Mouse (Mus musculus) thymus, adult 2 months (tissue): Measurements from ENCODE around the gene Dut. TPM values are rescaled to one million over a fixed set of nuclear protein-coding genes. Genes with fewer than 3 reads are reported as not detected.
A peak's percentile ranks its signal among the peaks of the same experiment; 100 is the strongest.

Source experiments
- DNase-seq: peaks from one replicate; pipeline ENCODE4 v3.0.0; 2021
- H3K27ac ChIP-seq: fragments of 200-500 bp; 2 replicates; pipeline ENCODE4 v1.5.1; 2012; ENCODE audit warnings: low read length, control low read depth; ENCODE audit not compliant: control insufficient read depth, insufficient read depth
- H3K27me3 ChIP-seq: fragments of 200-500 bp; 2 replicates; pipeline ENCODE4 v1.6.1; 2012; ENCODE audit warnings: mild to moderate bottlenecking, low read length, moderate library complexity, mixed read lengths; ENCODE audit not compliant: control insufficient read depth, insufficient read depth
- H3K36me3 ChIP-seq: fragments of 200-500 bp; 2 replicates; pipeline ENCODE4 v1.6.1; 2012; ENCODE audit warnings: mild to moderate bottlenecking, low read length, moderate library complexity; ENCODE audit not compliant: control insufficient read depth, insufficient read depth
- H3K4me1 ChIP-seq: fragments of 200-500 bp; replicated peaks from 2 replicates; pipeline ENCODE4 v1.6.1; 2012; ENCODE audit warnings: low read length; ENCODE audit not compliant: control insufficient read depth, insufficient read depth
- H3K4me3 ChIP-seq: fragments of 200-500 bp; 2 replicates; pipeline ENCODE4 v1.5.1; 2012; ENCODE audit warnings: mild to moderate bottlenecking, low read length, control low read depth, moderate library complexity; ENCODE audit not compliant: control insufficient read depth, insufficient read depth
- CTCF ChIP-seq: fragments of 200-500 bp; IDR thresholded peaks from 2 replicates; pipeline ENCODE4 v1.5.1; 2012; ENCODE audit warnings: mild to moderate bottlenecking, control low read depth, low read length, moderate library complexity, borderline replicate concordance; ENCODE audit not compliant: control insufficient read depth, poor library complexity, insufficient read depth; ENCODE audit errors: extremely low read depth
- POLR2A ChIP-seq: fragments of 200-500 bp; IDR thresholded peaks from 2 replicates; pipeline ENCODE4 v1.6.1; 2012; ENCODE audit warnings: mild to moderate bottlenecking, low read length, control low read depth, moderate library complexity; ENCODE audit not compliant: control insufficient read depth, poor library complexity, insufficient read depth; ENCODE audit errors: extremely low read depth
- WGBS: fragments of 180-500 bp; shearing (Covaris S2); methylation state at CpG from one replicate; pipeline ENCODE4 v1.1.7; 2018; 5-methylcytosine and 5-hydroxymethylcytosine counted together
- polyA plus RNA-seq: library from polyadenylated mRNA; depleted of rRNA; stranded (reverse); fragments of >200 nt; gene quantifications from 2 replicates; pipeline ENCODE4 v1.2.3, GENCODE M21; 2012

The Dut gene
- polyA plus RNA-seq, 1 experiment: 78.6 TPM

DNA sequence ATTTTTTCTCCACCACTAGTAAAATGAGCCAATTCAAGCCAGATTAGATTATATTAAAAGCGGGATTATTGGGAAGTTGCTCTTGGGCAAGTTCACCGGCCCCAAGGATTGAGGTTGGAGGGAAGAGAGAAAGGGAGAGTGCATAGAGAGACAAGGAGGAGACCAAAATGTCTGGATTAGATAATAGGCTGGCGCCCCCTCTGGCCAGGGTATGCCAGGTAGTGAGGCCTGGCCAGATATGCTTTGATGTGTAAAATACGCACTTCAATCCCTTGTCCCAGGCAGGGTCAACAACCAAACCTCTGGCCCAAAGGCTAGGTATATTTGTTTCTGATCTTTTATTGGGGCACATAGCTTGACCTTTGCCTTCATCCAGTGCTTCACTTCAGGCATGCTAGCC is 4.8 kb downstream of the Dut start:
- H3K27ac ChIP-seq: no peak overlapping the region
- TF ChIP-seq POLR2A (no peak), CTCF (no peak)
- WGBS: 91% methylated on average over 4 of the region's 4 CpGs
- H3K36me3 ChIP-seq: peaks cover 22% of the 10 kb centered on the region
- H3K27me3 ChIP-seq: no peaks in the 10 kb centered on the region
- no peak overlapping the region for H3K4me3 ChIP-seq
- DNase-seq: peak; percentile 21
- peaks cover 8% of the 10 kb centered on the region; the same call in 1 of the 2 replicates for H3K4me1 ChIP-seq

- peaks cover 27% of the 10 kb centered on the region for H3K36me3 ChIP-seq
- WGBS: 68% methylated on average over 2 of the region's 2 CpGs
- H3K27ac ChIP-seq: no peak overlapping the region
- H3K4me3 ChIP-seq: no peak overlapping the region
- no peak for TF ChIP-seq CTCF
- no peak for TF ChIP-seq POLR2A
- H3K27me3 ChIP-seq: no peaks in the 10 kb centered on the region
- peaks cover 8% of the 10 kb centered on the region; the same call in 1 of the 2 replicates for H3K4me1 ChIP-seq
- DNase-seq: peak; percentile 69
Measured at GRCm38 (mm10) chr2:125252275-125252674, 5.3 kb downstream of the Dut start.

GRCm38 (mm10) chr2:125253699-125254098 is 6.7 kb downstream of the Dut start:
- H3K4me1 ChIP-seq: 0 out of 2 replicates have a peak, but pooled peaks cover 5% of the 10 kb centered on the region
- H3K27me3 ChIP-seq: no peaks in the 10 kb centered on the region
- no peak for TF ChIP-seq CTCF
- no peak for TF ChIP-seq POLR2A
- peaks cover 37% of the 10 kb centered on the region for H3K36me3 ChIP-seq
- no peak overlapping the region for H3K4me3 ChIP-seq
- DNase-seq: no peak
- WGBS: 27% methylated on average over 6 of the region's 6 CpGs
- H3K27ac ChIP-seq: no peak overlapping the region

GRCm38 (mm10) chr2:125254630-125255029 is 7.6 kb downstream of the Dut start:
- no peak for DNase-seq
- Histone ChIP-seq H3K4me1 (0 out of 2 replicates have a peak, but pooled peaks cover 5% of the 10 kb centered on the region), H3K27me3 (no peaks in the 10 kb centered on the region), H3K27ac (no peak overlapping the region), H3K36me3 (peaks cover 37% of the 10 kb centered on the region), H3K4me3 (no peak overlapping the region)
- no peak for TF ChIP-seq POLR2A
- no peak for TF ChIP-seq CTCF
- 77% methylated on average over 3 of the region's 3 CpGs for WGBS

DNA sequence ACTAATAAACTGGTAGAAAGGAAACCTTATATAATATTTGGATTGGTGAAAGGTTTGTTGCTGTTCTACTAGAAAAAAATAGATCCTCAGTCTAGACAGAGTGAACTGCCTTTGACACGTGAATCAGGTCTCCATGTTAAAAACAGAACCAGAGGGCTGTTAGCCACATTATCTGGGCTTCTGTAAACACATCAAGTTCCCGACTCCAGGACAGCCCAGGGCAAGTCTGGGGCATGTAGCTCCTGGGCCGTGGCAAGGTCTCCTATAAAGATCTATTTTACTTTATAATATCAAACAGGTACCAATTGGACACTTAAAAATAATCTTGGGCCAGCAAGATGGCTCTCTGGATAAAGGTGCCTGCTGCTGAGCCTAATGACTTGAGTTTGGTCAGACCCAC is 8.9 kb downstream of the Dut start:
- no peak overlapping the region for H3K4me3 ChIP-seq
- 92% methylated on average over 3 of the region's 3 CpGs for WGBS
- peaks cover 37% of the 10 kb centered on the region for H3K36me3 ChIP-seq
- no peak overlapping the region for H3K27ac ChIP-seq
- no peak for DNase-seq
- 0 out of 2 replicates have a peak, but pooled peaks cover 5% of the 10 kb centered on the region for H3K4me1 ChIP-seq
- no peaks in the 10 kb centered on the region for H3K27me3 ChIP-seq
- TF ChIP-seq CTCF: no peak
- no peak for TF ChIP-seq POLR2A

DNA sequence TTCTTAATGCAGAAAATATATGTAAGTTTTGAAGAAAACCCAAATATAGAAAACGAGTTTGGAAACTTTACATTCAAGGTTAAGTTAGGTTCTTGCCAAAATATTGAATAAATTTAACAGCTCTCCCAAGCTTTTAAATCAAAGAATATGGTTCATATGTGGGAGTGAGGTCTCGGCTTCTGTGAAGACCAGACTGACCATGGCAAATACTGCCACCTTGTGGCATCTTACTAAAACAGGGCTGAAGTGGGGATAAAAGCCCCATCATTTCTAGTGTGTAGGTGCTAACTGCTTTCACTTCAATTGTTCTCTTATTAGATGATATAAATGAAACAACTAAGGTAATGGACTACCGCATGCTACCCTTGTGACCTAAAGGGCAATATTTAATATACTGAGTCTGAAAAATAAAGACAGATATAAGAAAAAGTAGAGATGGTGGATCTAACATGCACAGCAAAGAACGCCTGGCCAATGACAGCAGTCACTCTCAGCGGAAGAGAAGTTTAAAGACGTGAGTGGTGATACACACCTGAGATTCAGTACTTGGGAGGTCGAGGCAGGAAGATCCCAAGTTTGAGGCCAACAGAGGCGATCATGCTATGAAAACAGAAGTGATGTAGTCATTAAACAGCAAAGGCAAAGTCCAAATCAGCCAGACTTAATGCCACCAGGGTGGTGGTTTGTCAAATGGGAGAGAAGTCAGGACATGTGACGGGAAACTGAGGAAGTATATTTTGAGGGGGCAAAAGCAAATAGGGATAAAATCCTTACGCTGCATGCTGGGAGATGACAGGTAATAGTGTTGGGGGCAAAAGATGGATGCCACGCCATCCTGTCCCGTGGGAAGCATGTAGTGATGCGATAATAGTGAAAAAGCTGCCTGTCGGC is 12.5 kb downstream of the Dut start:
- TF ChIP-seq POLR2A: no peak
- no peak for TF ChIP-seq CTCF
- no peak overlapping the region for H3K27ac ChIP-seq
- H3K27me3 ChIP-seq: no peaks in the 10 kb centered on the region
- peak; percentile 28 for DNase-seq
- H3K4me1 ChIP-seq: no peaks in the 10 kb centered on the region
- H3K4me3 ChIP-seq: no peak overlapping the region
- peaks cover 22% of the 10 kb centered on the region for H3K36me3 ChIP-seq
- WGBS: 91% methylated on average over 14 of the region's 14 CpGs

DNA sequence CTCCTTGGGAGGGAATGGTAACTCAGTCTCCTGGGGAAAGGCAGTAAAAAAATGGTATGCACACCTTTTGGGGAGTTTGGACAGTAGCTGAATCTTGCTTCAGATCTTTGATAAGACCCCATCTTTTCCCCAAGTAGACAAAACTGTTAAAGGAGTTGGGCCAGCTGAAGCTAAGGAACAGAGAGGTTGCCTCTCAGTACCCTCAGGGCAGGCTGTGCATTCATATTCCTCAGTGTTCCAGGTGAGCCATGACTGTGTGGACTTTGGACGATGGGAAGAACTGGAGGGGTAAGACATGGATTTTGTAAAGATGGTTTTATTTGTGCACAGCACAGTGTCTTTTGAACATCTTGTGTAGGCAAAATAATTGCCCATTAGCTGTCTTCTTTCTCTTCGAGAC is 13.3 kb downstream of the Dut start:
- 98% methylated on average over 2 of the region's 2 CpGs for WGBS
- no peak for DNase-seq
- Histone ChIP-seq H3K27ac (no peak overlapping the region), H3K4me3 (no peak overlapping the region), H3K36me3 (peaks cover 22% of the 10 kb centered on the region), H3K27me3 (no peaks in the 10 kb centered on the region), H3K4me1 (no peaks in the 10 kb centered on the region)
- TF ChIP-seq POLR2A (no peak), CTCF (no peak)
